Mouse (Mus musculus) Patski (cell line): ENCODE results near the gene Cers1. TPM values are rescaled to one million over a fixed set of nuclear protein-coding genes. Genes with fewer than 3 reads are reported as not detected.

Source experiments
- ATAC-seq: fragments of 100-300 bp; one replicate; pipeline ENCODE4 v1.8.0; 2021
- CTCF ChIA-PET: fragments of 350-600 bp; sonication (Branson Sonifier 250); formaldehyde crosslinking; loops from one replicate; lab custom pipeline; 2022; ENCODE audit warnings: inconsistent platforms; lab: Charles Lee
- POLR2A ChIA-PET: fragments of 350-600 bp; sonication (Branson Sonifier 250); formaldehyde crosslinking; loops from one replicate; lab custom pipeline; 2022; ENCODE audit warnings: antibody characterized with exemption, inconsistent platforms; lab: Charles Lee
- DNase-seq: peaks from one replicate; pipeline ENCODE4 v3.0.0-alpha.2; 2011; ENCODE audit warnings: low read depth, low spot score
- H3K27me3 ChIP-seq: fragments of 371-371 bp; one replicate; pipeline ENCODE4 v1.5.1; 2021
- CTCF ChIP-seq: fragments of 100-300 bp; IDR thresholded peaks from one replicate; pipeline ENCODE4 v1.5.1; 2021
- in situ Hi-C: fragments of 300-500 bp; cut with MboI; formaldehyde crosslinking; loops from 3 replicates; pipeline ENCODE4 v1.11.1; 2018; ENCODE audit warnings: low pct_unique_long_range_greater_than_20kb, mixed read lengths
- polyA plus RNA-seq: library from polyadenylated mRNA; unstranded; gene quantifications from one replicate; pipeline ENCODE4 v1.2.3, GENCODE M21; 2021

Cers1 gene
- polyA plus RNA-seq, 1 experiment from 2014 or later = 2.5 TPM

DNA sequence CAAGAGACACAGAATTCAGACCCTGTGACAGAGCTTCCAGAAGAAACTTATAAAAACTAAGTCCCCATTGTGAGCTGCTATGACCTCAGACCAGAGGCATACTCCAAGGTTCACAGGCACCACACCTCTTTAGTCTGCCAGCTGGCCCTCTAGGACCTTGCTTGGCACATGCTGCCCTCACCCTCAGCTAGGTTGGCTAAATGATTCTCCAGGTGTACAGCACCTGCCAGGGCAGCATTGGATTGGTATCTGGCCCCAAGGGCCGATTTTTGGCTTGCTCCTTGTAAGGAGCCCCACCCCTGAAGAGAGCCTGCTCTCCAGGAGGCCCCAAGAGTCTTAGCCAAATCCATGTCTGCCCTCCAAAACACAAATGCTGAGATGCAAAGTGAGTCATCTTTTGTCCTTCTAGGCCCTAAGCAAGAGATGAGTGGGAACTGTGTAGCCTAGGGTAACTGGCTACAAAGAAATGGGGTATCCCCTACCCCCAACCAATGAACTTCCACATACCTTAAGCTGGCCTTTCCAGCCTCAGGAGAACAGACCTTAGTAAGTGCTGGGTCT is 32.4 kb downstream of the Cers1 start:
- H3K27me3 ChIP-seq = no peaks in the 10 kb centered on the region
- in situ Hi-C loops = no loop called here
- ChIA-PET CTCF (interaction anchor here (1.2 kb wide), 1 partner anchor 11 kb away, joined by 3 read pairs; no protein-coding TSS in a partner anchor), POLR2A (interaction anchor here (0.6 to 1.1 kb wide), 2 partner anchors 21 to 27 kb away, joined by 3 read pairs; no protein-coding TSS in a partner anchor)
- DNase-seq (no peak), ATAC-seq (no peak)
- TF ChIP-seq CTCF = no peak

- ATAC-seq (no peak), DNase-seq (no peak)
- ChIA-PET CTCF (interaction anchor here (1.3 kb wide), 1 partner anchor 13 kb away, joined by 3 read pairs; no protein-coding TSS in a partner anchor), POLR2A (interaction anchor here (0.6 to 1.8 kb wide), 2 partner anchors 22 to 67 kb away, joined by 3 to 6 read pairs; partner anchors contain the start of gene Comp)
- in situ Hi-C loops = no loop called here
- H3K27me3 ChIP-seq = no peaks in the 10 kb centered on the region
- no peak for TF ChIP-seq CTCF
Observed at GRCm38 (mm10) chr8:70351035-70351999, 35.7 kb downstream of the Cers1 start.

DNA sequence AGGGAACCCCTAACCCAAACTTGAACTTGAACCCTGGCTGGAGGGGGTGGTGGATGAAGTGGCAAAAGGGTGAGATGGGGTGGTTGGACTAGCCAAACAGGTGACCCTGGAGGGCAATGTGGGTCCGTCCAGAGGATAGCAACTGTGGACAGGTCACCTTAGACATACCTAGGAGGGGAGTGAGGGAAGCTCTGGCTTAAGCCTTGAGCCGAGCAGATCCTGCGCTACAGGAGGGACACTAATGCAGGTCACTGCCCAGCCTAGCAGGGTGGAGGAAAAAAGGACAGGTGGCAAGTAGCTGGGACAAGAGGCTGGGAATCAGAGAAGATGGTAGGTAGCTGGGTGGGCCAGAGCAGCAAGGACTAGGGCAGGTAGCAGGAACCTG is 36.4 kb downstream of the Cers1 start:
- in situ Hi-C loops = no loop called here
- no peak for TF ChIP-seq CTCF
- CTCF ChIA-PET = interaction anchor here (1.6 to 1.8 kb wide), 2 partner anchors 10 to 154 kb away, joined by 7 to 8 read pairs; partner anchors contain the start of gene Rex1bd
- no peak for DNase-seq
- H3K27me3 ChIP-seq = no peaks in the 10 kb centered on the region
- no peak for ATAC-seq
- POLR2A ChIA-PET = interaction anchor here (0.7 to 2.3 kb wide), 7 partner anchors 14 to 499 kb away, joined by 3 to 8 read pairs (median 4); partner anchors contain the start of gene Comp

DNA sequence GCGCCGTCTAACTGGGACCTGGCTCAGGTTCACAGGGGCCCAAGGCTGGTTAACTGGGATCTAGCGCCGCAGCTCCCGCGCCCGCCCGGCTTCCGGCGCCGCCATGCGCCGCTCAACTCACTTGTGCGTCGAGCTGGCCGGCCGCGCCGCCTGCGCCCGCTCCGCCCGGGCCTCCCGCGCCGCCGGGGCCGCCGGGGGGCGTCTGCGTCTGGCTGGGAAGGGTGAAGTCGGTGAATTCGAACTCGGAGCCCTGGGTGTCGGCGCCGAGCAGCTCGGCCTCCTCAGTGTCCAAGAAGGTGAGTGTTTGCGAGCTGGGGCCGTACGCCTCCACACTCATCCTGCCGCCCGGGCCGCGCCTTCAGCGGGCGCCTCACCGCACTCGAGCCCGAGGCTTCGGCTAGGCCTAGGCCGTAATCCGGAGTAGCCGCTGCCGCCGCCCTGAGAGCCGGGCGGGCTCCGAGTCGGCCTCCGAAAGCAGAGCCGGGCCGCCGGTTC is 37.1 kb downstream of the Cers1 start:
- no peak for TF ChIP-seq CTCF
- in situ Hi-C loops = no loop called here
- DNase-seq (no peak), ATAC-seq (no peak)
- H3K27me3 ChIP-seq = no peaks in the 10 kb centered on the region
- CTCF ChIA-PET = interaction anchor here (1.1 to 1.8 kb wide), 4 partner anchors 8 to 154 kb away, joined by 3 to 8 read pairs (median 6); partner anchors contain the start of gene Rex1bd
- POLR2A ChIA-PET = interaction anchor here (0.7 to 2.3 kb wide), 11 partner anchors 9 to 498 kb away, joined by 3 to 8 read pairs (median 3); partner anchors contain the start of gene Comp

DNA sequence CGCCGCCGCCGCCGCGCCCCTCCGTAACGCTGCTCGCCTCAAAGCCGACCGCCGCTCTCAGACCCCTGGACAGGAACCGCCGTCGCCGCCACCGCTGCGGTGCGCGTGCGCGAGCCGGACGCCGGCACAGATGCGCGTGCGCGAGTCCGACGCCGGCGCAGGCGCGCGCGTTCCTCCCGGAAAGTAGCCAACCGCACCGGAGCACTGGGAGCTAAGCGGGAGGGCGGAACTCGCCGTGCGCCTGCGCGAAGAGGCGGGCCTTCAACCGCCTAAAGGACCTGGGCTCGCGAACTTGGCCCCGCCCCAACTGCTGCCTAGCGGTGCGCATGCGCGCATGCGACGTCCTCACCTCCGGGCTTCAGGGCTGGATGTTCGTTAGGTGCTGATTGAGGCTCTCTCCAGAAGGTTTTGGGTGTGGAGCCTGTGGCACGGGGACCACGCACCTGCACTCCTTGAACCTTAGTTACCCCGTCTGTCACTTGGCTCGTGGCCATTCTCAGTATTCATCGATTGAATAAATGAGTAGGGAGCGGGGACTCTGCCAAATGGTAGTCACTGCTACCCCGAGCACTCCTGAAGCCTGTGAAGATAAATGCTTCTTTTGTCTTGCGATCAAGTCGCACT is 37.7 kb downstream of the Cers1 start, which contains the start of gene Upf1:
Gene Upf1, minus strand, starts transcription at position 85 of the 624 bp plus-strand sequence.
- in situ Hi-C loops = no loop called here
- TF ChIP-seq CTCF = no peak
- H3K27me3 ChIP-seq = no peaks in the 10 kb centered on the region
- DNase-seq (peak; percentile 83), ATAC-seq (peak; percentile 65)
- ChIA-PET CTCF (interaction anchor here (1.1 to 1.8 kb wide), 5 partner anchors 9 to 153 kb away, joined by 3 to 8 read pairs (median 5); partner anchors contain the start of gene Rex1bd), POLR2A (interaction anchor here (0.8 to 2.3 kb wide), 9 partner anchors 10 to 256 kb away, joined by 3 to 8 read pairs (median 3); partner anchors contain the start of gene Comp)

GRCm38 (mm10) chr8:70354004-70354403 is 38.4 kb downstream of the Cers1 start:
- DNase-seq (no peak), ATAC-seq (no peak)
- in situ Hi-C loops = no loop called here
- H3K27me3 ChIP-seq = no peaks in the 10 kb centered on the region
- TF ChIP-seq CTCF = no peak
- CTCF ChIA-PET = interaction anchor here (1.1 to 1.8 kb wide), 3 partner anchors 10 to 152 kb away, joined by 3 to 7 read pairs (median 3); partner anchors contain the start of gene Rex1bd
- POLR2A ChIA-PET = interaction anchor here (1.3 to 2.3 kb wide), 2 partner anchors 10 to 18 kb away, joined by 3 to 8 read pairs; no protein-coding TSS in a partner anchor

GRCm38 (mm10) chr8:70356111-70356510 is 40.5 kb downstream of the Cers1 start:
- ChIA-PET POLR2A (no interaction called here), CTCF (no interaction called here)
- no peak for ATAC-seq
- in situ Hi-C loops = no loop called here
- TF ChIP-seq CTCF = no peak
- DNase-seq = no peak
- no peaks in the 10 kb centered on the region for H3K27me3 ChIP-seq

GRCm38 (mm10) chr8:70359411-70359810 is 43.8 kb downstream of the Cers1 start:
- CTCF ChIA-PET = no interaction called here
- H3K27me3 ChIP-seq = no peaks in the 10 kb centered on the region
- peak; percentile 46 for DNase-seq
- no peak for TF ChIP-seq CTCF
- peak; percentile 66 for ATAC-seq
- in situ Hi-C loops = no loop called here
- POLR2A ChIA-PET = no interaction called here

GRCm38 (mm10) chr8:70360769-70361168 is 45.2 kb downstream of the Cers1 start:
- CTCF ChIA-PET = no interaction called here
- in situ Hi-C loops = no loop called here
- POLR2A ChIA-PET = no interaction called here
- DNase-seq (no peak), ATAC-seq (no peak)
- TF ChIP-seq CTCF = no peak
- no peaks in the 10 kb centered on the region for H3K27me3 ChIP-seq
